ENCODE assay signal across 9 mouse cellular contexts in the genomic region with DNA sequence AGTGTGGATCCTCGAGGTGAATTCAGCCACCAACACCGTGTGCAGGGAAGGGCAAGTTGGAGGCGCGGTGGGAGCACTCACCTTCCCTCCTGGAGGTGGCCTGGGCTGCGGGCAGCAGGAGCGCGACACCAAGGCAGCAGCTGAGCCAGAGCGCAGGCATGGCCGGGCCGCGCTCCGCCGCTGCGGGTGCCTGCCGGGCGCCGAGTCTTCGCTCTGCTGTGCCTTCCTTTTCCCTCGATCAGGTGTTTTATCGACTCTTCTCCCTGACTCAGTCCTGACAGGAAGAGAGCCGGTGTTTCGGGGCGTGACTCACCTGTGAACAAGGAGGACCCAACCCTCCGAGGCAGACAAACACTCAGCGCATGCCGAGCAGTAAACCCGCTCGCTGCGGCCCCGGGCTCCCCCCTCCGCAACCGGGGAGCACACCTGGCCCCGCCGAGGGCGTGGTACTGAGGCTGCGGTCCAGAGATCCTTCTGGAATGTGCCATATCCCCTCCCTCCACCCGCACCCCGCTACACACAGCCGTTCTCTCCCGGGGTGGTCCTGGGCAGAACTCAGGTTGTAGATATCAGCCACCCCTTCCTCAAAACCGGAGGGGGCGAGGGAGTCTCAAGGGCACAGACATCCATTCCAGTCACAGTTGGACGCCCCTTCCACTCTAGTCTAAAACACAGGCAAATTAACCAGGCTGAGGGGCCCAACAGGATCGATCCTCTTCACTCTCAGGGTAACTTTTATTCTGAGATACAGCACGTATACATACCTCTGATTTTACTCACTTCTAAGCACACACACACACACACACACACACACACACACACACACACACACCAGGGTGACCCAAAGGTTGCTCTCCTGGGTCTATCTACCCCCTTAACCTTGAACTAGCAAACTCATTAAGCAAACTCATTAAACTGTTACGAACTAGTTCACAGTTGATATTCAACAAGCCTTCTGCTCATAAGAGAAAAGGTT. TPM values are rescaled to one million over a fixed set of nuclear protein-coding genes. Genes with fewer than 3 reads are reported as not detected.
DNase-seq lines count a peak whose midpoint lies in the region; ATAC-seq lines count a peak whose summit lies in the region.
"Had no signal": no experiment of that assay in that cellular context is flagged by ENCODE, and none has a peak within 500 bp of the region (broad histone marks: within the 10 kb centered on the region; RNA-seq: fewer than 3 reads in every experiment).

A gene (minus strand): TSS at position 620 of the 976 bp plus-strand sequence.

- WGBS in heart, embryonic 14.5 days = 6% methylated on average over 45 of the region's 46 CpGs

- peak within 1 kb of the TSS; percentile 45 to 56 for H3K4me3 ChIP-seq in heart, embryonic 14.5 days (ENCODE audit: control insufficient read depth in 1 of 2, insufficient read depth in 1 of 2, low read depth in 1 of 2, low read length in 2 of 2)

- DNase-seq in heart, adult 18-20 months = no peak
- no peak for DNase-seq in heart, postnatal 25 days (ENCODE audit: low spot score)
- DNase-seq in cerebellum, adult 9-11 months = peak; percentile 11
- peak; percentile 23 to 66 for DNase-seq in kidney, postnatal 25 days
- peak; percentile 65 for DNase-seq in lung, postnatal 36 days
- peak; percentile 42 for DNase-seq in thymus, postnatal 14 days

- peaks cover 9 to 33% of the 10 kb centered on the region in 2 experiments for H3K4me1 ChIP-seq in heart, embryonic 14.5 days (ENCODE audit: control insufficient read depth in 2 of 2, insufficient read depth in 2 of 2, low read length in 2 of 2)

- intact Hi-C loops in heart, postnatal 25 days (cut with DNase I) = no loop called here

- peak within 1 kb of the TSS; percentile 79 for H3K9ac ChIP-seq in heart, embryonic 14.5 days (ENCODE audit: low read length)

- H3K36me3 ChIP-seq in heart, embryonic 14.5 days (ENCODE audit: control insufficient read depth, insufficient read depth, low read length) = no peaks in the 10 kb centered on the region

- H3K9me3 ChIP-seq in heart, embryonic 14.5 days (ENCODE audit: control insufficient read depth, low read length) = no peaks in the 10 kb centered on the region

- no peak for ATAC-seq in heart, embryonic 14.5 days (ENCODE audit: insufficient number of reproducible peaks, insufficient read depth, low FRiP score, low read depth)
- no peak for ATAC-seq in activated CD4-positive, CD25-positive, alpha-beta regulatory T cell, adult 4 months

- H3K27ac ChIP-seq in heart, embryonic 14.5 days (replicated peaks in 1 of 2; ENCODE audit: control insufficient read depth in 1 of 2, insufficient read depth in 1 of 2, low read depth in 2 of 2, low read length in 2 of 2) = no peak within 1 kb of the TSS; a peak in 1 of 4 replicates

- peak within 1 kb of the TSS; percentile 89 for H3K4me2 ChIP-seq in heart, embryonic 14.5 days (ENCODE audit: low read length)

- H3K27me3 ChIP-seq in heart, embryonic 14.5 days (ENCODE audit: control insufficient read depth, insufficient read depth, low read length) = no peaks in the 10 kb centered on the region; the same call in 1 of the 2 replicates

RNA-seq across cellular contexts. Expression of the gene that starts here (rescaled TPM):
- total RNA-seq in heart, adult 18-20 months (2021) = 10 to 100 TPM; 12.3 to 13.2 TPM
- total RNA-seq in heart, postnatal 25 days (2021) = 1 to 10 TPM; 8.7 to 9.3 TPM
- 10.5 and 11.3 TPM in 2 replicates for polyA plus RNA-seq in heart, embryonic 14.5 days (2014; fragmentation: Nextera tagmentation; extraction: Ambion mirVana)
- polyA plus RNA-seq in activated CD4-positive, CD25-positive, alpha-beta regulatory T cell, adult 4 months (2017; shearing (Covaris generic)) = under 1 TPM; 0.51 to 0.53 TPM
- total RNA-seq: hematopoietic stem cell, adult 5-6 weeks had no signal

Comparison
In these comparisons a context has a peak if more than half of its experiments do, and no peak if none do; other contexts are left out.
1. DNase-seq: peak in cerebellum, adult 9-11 months (single experiment), kidney, postnatal 25 days (2 of 2), lung, postnatal 36 days (single experiment) and thymus, postnatal 14 days (single experiment); none in heart, adult 18-20 months (0 of 2) and heart, postnatal 25 days (single experiment).